Mouse (Mus musculus) cerebellum, postnatal 4 days (tissue): ENCODE measurements around the gene Dner.
A peak's percentile ranks its signal among the peaks of the same experiment; 100 is the strongest.

Source experiments
- DNase-seq, 2 experiments: peaks; one replicate each; pipeline ENCODE4 v3.0.0; 2022; ENCODE audit warnings: low spot score in 2 of 2, mixed read lengths in 1 of 2

Dner gene

GRCm38 (mm10) chr1:84536069-84536468 is 160.0 kb downstream of the Dner start:
- DNase-seq = no peak

GRCm38 (mm10) chr1:84525514-84525913 is 170.5 kb downstream of the Dner start:
- no peak for DNase-seq

- no peak for DNase-seq
These were observed 171.6 kb downstream of the Dner start for GRCm38 (mm10) chr1:84524413-84524812.

GRCm38 (mm10) chr1:84522963-84523280 is 173.1 kb downstream of the Dner start:
- DNase-seq = no peak

- DNase-seq = no peak
These were observed 173.6 kb downstream of the Dner start for GRCm38 (mm10) chr1:84522256-84522962.

DNA sequence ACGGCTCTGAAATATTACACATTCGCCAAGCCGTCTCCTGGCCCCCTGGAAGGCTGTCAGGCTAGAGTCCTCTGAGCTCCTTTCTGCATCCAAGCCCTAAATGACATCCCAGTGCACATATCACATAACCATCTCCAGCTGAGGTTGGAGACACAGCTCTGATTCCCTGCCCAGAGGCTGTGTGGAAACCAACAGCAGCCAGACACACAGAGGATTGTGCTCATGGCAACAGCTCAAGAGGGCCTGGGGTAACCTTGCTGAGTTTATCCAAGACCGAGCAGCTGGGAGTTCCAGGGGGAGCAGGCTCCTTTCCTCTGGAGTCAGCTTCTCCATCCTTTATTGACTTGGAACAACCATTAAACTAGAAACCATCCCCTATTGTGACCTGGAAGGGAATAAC is 177.7 kb downstream of the Dner start:
- no peak for DNase-seq

- no peak for DNase-seq
These were observed 182.8 kb downstream of the Dner start for GRCm38 (mm10) chr1:84513201-84513600.

DNA sequence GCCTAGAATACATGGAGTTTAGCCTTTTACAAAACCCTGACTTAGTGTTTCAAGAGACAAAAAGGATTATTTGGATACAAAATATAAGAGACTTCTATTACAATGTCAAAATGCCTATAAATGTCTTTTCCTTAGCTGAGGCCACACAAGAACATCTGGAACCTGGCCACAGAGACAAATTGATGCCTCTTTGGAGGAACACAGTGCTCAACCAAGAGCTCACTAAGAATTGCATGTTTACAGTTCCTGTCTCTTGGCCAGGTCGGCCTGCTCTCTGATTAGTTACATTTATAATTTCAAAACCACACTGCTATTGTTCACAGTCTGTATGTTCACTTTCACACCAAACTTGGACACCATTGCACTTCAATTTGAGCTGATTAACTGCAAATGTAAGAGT is 187.5 kb downstream of the Dner start:
- no peak for DNase-seq

DNA sequence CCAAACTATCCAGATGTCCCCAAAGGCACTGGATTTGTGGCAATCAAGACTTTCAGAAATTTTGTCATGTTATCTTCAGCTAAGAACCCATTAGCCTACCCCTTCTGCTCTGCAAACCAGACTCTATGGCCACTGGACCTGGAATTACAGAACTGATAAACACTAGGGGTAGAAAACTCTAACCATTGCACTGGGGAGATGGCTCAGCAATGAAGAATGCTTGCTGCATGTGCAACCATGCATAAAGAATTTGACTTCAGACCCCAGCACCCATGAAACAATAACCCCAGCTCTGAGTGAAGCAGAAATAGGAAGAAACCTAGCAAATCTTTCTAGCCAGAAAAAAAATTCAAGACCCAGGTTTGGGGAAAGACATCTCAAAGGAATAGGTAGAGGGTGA is 188.5 kb downstream of the Dner start:
- no peak for DNase-seq

DNA sequence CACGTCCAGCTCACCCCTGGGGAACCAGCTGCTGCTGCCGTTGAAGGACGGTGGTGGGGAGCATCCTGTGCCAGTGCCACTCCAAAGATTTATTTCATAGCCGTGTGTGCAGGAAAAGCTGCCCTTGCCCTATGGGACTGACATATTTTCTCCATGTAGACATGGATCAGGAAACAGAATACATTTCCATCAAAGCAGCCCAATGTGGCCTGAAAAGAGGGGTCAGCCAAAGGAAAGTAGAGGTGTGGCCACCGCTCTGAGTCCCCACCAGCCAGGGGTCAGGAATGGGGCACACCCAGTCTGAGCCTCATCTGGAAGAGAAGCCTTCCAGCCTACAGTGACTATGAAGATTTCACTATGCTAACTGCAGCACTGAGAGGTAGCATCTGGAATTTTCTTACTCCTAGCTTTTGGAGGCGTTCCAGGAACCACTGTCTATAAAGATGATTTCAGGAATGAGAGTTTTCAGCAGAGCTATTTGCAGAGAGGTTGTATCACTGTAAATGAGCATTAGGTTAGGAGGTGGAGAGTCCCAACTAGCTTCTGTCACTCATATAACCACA is 189.0 kb downstream of the Dner start:
- no peak for DNase-seq

GRCm38 (mm10) chr1:84500673-84501072 is 195.3 kb downstream of the Dner start:
- no peak for DNase-seq

DNA sequence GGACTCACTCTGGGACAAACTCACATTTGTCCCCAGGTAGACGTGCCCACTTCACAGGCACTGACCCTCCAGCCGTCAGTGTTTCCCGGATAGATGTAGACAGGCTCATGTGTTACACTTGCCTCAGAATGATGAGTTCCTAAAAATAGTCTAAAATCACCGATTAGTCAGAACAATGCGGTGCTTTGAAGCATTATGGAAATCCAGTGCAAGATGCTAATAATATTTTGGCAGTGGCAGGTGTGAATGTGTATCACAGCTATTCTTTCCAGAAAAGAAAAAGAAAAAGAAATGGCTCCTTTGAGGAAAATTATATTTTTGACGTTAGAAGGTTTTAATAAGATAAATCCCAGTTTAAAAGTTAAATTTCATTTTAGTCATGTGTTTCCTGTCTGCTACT is 204.3 kb downstream of the Dner start:
- DNase-seq = no peak

- DNase-seq = no peak
These were observed 207.5 kb downstream of the Dner start for GRCm38 (mm10) chr1:84488546-84488945.

- peak in 1 of 2 experiments; percentile 24 for DNase-seq
These were observed 211.0 kb downstream of the Dner start for GRCm38 (mm10) chr1:84485066-84485465.

DNA sequence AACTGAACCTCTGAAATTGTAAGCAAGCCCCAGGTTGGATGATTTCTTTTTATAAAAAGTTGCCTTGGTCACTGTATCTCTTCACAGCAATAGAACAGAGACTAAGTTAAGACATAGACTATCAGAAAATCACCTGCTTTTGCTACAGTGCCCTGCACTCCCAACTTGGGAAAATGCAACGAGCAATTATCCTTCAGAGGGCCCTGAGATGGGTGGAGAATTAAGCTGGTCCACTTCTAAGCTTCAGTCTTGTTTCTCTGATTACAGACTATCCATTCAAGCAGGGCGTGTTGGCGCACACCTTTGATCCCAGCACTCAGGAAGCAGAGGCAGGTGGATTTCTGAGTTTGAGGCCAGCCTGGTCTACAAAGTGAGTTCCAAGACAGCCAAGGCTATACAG is 211.4 kb downstream of the Dner start:
- no peak for DNase-seq

DNA sequence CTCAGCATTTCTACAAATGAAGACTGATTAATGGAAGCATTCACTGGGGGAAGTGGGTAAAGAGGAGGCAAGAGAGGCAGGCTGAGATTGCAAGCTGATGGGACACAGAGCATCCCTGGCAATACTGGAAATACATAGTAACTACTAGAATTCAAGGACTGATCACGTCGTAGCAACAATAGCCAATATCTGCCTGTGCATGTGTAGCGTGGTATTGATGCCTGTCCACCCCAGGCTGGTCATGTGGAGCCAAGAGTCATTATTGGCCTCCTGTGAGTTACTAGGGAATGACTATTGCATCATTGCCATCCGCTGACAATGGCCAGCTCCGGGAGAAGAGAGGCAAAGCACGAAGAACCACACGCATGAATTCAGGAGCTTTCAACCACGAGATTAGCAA is 216.0 kb downstream of the Dner start:
- no peak for DNase-seq

- DNase-seq = no peak
These were observed 221.7 kb downstream of the Dner start for GRCm38 (mm10) chr1:84474274-84474673.

DNA sequence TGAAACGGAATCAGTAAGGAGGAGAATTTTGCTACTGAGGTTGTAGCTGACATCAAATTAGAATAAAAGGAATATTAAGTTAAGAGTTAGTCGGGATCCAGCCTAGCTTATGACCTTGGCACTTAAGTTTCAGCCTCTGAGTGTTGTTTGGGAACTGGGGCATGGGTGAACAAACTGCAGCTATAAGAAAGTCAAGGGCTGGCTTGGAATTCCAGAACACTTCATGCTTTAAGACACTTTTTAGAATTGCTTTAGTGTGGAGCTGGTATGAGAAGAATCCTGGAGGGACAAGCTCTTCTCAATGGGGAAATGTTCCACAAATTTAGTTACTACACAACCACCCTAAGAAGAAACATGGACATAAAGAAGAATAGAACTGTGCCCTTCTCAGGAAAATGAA is 223.8 kb downstream of the Dner start:
- no peak for DNase-seq

DNA sequence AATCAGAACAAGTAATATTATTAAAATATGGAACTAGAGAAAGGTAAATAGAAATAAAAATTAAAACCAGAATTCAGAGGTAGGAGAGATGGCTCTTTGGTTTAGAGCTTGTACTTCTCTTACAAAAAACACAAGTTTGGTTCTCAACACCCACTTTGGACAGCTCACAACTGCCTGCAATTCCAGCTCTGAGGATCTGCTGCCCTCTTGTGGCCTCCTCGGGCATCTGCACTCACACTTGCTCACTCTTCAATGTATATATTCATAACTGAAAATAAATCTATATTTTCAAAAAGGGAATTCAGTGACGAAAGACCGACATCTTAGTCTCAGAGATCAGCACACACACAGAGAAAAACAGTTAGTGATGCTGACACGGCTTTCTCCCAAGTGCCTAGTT is 225.7 kb downstream of the Dner start:
- DNase-seq = no peak

DNA sequence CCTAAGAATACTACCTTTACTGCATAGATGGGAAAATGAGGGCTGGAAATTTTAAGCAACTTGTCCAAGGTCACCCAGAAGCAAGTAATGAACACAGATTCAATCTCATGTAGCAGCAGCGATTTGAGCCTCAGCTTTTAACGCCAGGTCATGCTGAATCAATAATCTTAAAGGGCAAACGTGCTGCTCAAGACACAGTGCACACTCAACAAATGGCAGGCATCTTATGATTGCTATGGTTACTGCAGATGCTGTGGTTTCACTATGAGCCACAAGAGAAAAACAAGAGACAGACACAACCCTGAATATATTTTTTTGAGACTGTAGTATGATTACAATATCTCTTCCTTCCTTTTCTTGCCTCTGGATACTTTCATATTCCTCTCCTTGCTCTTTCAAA is 228.4 kb downstream of the Dner start:
- no peak for DNase-seq

- no peak for DNase-seq
These were observed 231.3 kb downstream of the Dner start for GRCm38 (mm10) chr1:84464761-84465160.

GRCm38 (mm10) chr1:84463976-84464662 is 231.9 kb downstream of the Dner start:
- no peak for DNase-seq

- DNase-seq = no peak
These were observed 246.3 kb downstream of the Dner start for GRCm38 (mm10) chr1:84449566-84450278.
